Mouse (Mus musculus) embryonic fibroblast, embryonic 13.5 days (primary cell): ENCODE results near the gene Nr1h2.

Source experiments
- CTCF ChIP-seq: IDR thresholded peaks from 2 replicates; pipeline ENCODE4 v1.5.1; 2011; ENCODE audit warnings: mild to moderate bottlenecking, control low read depth, low read length, moderate library complexity, borderline replicate concordance; ENCODE audit not compliant: insufficient read depth
- POLR2A ChIP-seq: IDR thresholded peaks from 2 replicates; pipeline ENCODE4 v1.6.1; 2011; ENCODE audit warnings: low read depth, mild to moderate bottlenecking, control low read depth, low read length, moderate library complexity

- TF ChIP-seq CTCF (no peak), POLR2A (no peak)
Observed at GRCm38 (mm10) chr7:44537496-44537895, 16.3 kb downstream of the Nr1h2 start.
